Mouse (Mus musculus): ENCODE measurements around the gene Sh2d3c. TPM values are rescaled to one million over a fixed set of nuclear protein-coding genes. Genes with fewer than 3 reads are reported as not detected.

The Sh2d3c gene
- total and polyA plus RNA-seq, 3 experiments = 0.35 to 0.98 TPM; not detected in 1

GRCm38 (mm10) chr2:32692496-32692895 is 28.4 kb upstream of the Sh2d3c start:
- TF ChIP-seq GATA1 (IDR thresholded peaks at IDR 0.05; ENCODE audit: borderline replicate concordance, low read length) = no peak
- TF ChIP-seq GATA2 (IDR thresholded peaks at IDR 0.05; ENCODE audit: borderline replicate concordance, low read depth, low read length) = no peak
- TF ChIP-seq TAL1 (conservative IDR thresholded peaks at IDR 0.05; ENCODE audit: low read depth, low read length) = no peak
- no peak for TF ChIP-seq POLR2AphosphoS5 (IDR thresholded peaks at IDR 0.05; ENCODE audit: insufficient replicate concordance, low read depth, low read length)
- no peak for TF ChIP-seq CTCF (IDR thresholded peaks at IDR 0.05; ENCODE audit: low read depth, low read length)
- Histone ChIP-seq H3K4me3 (ENCODE audit: low read depth, low read length) (peak overlapping the region; percentile 93; the same call in 1 of the 2 replicates), H3K36me3 (replicated peaks) (peaks cover 50% of the 10 kb centered on the region), H3K27me3 (ENCODE audit: insufficient read depth, low read length) (no peaks in the 10 kb centered on the region), H3K9me3 (replicated peaks) (no peaks in the 10 kb centered on the region), H3K4me1 (ENCODE audit: insufficient read depth, low read depth, low read length) (peaks cover 43% of the 10 kb centered on the region)
- no peak for ATAC-seq (ENCODE audit: extremely low read depth, insufficient number of reproducible peaks, low FRiP score, poor library complexity, severe bottlenecking)
- DNase-seq (ENCODE audit: low spot score) = no peak

GRCm38 (mm10) chr2:32693282-32693681 is 27.6 kb upstream of the Sh2d3c start:
- peaks cover 43% of the 10 kb centered on the region for H3K4me1 ChIP-seq (ENCODE audit: insufficient read depth, low read depth, low read length)
- no peaks in the 10 kb centered on the region for H3K9me3 ChIP-seq (replicated peaks)
- TF ChIP-seq TAL1 (conservative IDR thresholded peaks at IDR 0.05; ENCODE audit: low read depth, low read length) (no peak), GATA2 (IDR thresholded peaks at IDR 0.05; ENCODE audit: borderline replicate concordance, low read depth, low read length) (no peak), CTCF (IDR thresholded peaks at IDR 0.05; ENCODE audit: low read depth, low read length) (no peak), POLR2AphosphoS5 (IDR thresholded peaks at IDR 0.05; ENCODE audit: insufficient replicate concordance, low read depth, low read length) (no peak), GATA1 (IDR thresholded peaks at IDR 0.05; ENCODE audit: borderline replicate concordance, low read length) (no peak)
- no peak for DNase-seq (ENCODE audit: low spot score)
- H3K27me3 ChIP-seq (ENCODE audit: insufficient read depth, low read length) = no peaks in the 10 kb centered on the region
- no peak for ATAC-seq (ENCODE audit: extremely low read depth, insufficient number of reproducible peaks, low FRiP score, poor library complexity, severe bottlenecking)
- H3K4me3 ChIP-seq (ENCODE audit: low read depth, low read length) = peak overlapping the region; percentile 93
- peaks cover 42% of the 10 kb centered on the region for H3K36me3 ChIP-seq (replicated peaks)

GRCm38 (mm10) chr2:32693823-32694411 is 26.9 kb upstream of the Sh2d3c start:
- Histone ChIP-seq H3K27me3 (ENCODE audit: insufficient read depth, low read length) (no peaks in the 10 kb centered on the region), H3K4me1 (ENCODE audit: insufficient read depth, low read depth, low read length) (peaks cover 43% of the 10 kb centered on the region), H3K36me3 (replicated peaks) (peaks cover 37% of the 10 kb centered on the region), H3K9me3 (replicated peaks) (no peaks in the 10 kb centered on the region), H3K4me3 (ENCODE audit: low read depth, low read length) (peak overlapping the region; percentile 93)
- ATAC-seq (ENCODE audit: extremely low read depth, insufficient number of reproducible peaks, low FRiP score, poor library complexity, severe bottlenecking) (peak; percentile 95), DNase-seq (ENCODE audit: low spot score) (peak; percentile 98)
- no peak for TF ChIP-seq GATA1 (IDR thresholded peaks at IDR 0.05; ENCODE audit: borderline replicate concordance, low read length)
- peak; percentile 73 for TF ChIP-seq CTCF (IDR thresholded peaks at IDR 0.05; ENCODE audit: low read depth, low read length)
- no peak for TF ChIP-seq TAL1 (conservative IDR thresholded peaks at IDR 0.05; ENCODE audit: low read depth, low read length)
- TF ChIP-seq GATA2 (IDR thresholded peaks at IDR 0.05; ENCODE audit: borderline replicate concordance, low read depth, low read length) = peak; percentile 99; the same call in 1 of the 2 replicates

- H3K9me3 ChIP-seq (replicated peaks) = no peaks in the 10 kb centered on the region
- TF ChIP-seq TAL1 (conservative IDR thresholded peaks at IDR 0.05; ENCODE audit: low read depth, low read length) = no peak
- no peak for TF ChIP-seq CTCF (IDR thresholded peaks at IDR 0.05; ENCODE audit: low read depth, low read length)
- TF ChIP-seq POLR2AphosphoS5 (IDR thresholded peaks at IDR 0.05; ENCODE audit: insufficient replicate concordance, low read depth, low read length) = no peak
- TF ChIP-seq GATA2 (IDR thresholded peaks at IDR 0.05; ENCODE audit: borderline replicate concordance, low read depth, low read length) = no peak
- no peak for TF ChIP-seq GATA1 (IDR thresholded peaks at IDR 0.05; ENCODE audit: borderline replicate concordance, low read length)
- H3K36me3 ChIP-seq (replicated peaks) = peaks cover 30% of the 10 kb centered on the region
- peak overlapping the region; percentile 93; the same call in 1 of the 2 replicates for H3K4me3 ChIP-seq (ENCODE audit: low read depth, low read length)
- DNase-seq (ENCODE audit: low spot score) = no peak
- no peaks in the 10 kb centered on the region for H3K27me3 ChIP-seq (ENCODE audit: insufficient read depth, low read length)
- H3K4me1 ChIP-seq (ENCODE audit: insufficient read depth, low read depth, low read length) = peaks cover 39% of the 10 kb centered on the region
- no peak for ATAC-seq (ENCODE audit: extremely low read depth, insufficient number of reproducible peaks, low FRiP score, poor library complexity, severe bottlenecking)
Measured at GRCm38 (mm10) chr2:32694691-32695090, 26.2 kb upstream of the Sh2d3c start.

- H3K4me3 ChIP-seq (ENCODE audit: low read depth, low read length) = no peak overlapping the region
- peaks cover 42% of the 10 kb centered on the region for H3K36me3 ChIP-seq (replicated peaks)
- H3K27me3 ChIP-seq (ENCODE audit: insufficient read depth, low read length) = no peaks in the 10 kb centered on the region
- no peaks in the 10 kb centered on the region for H3K9me3 ChIP-seq (replicated peaks)
- ATAC-seq (ENCODE audit: extremely low read depth, insufficient number of reproducible peaks, low FRiP score, poor library complexity, severe bottlenecking) (no peak), DNase-seq (ENCODE audit: low spot score) (no peak)
- H3K4me1 ChIP-seq (ENCODE audit: insufficient read depth, low read depth, low read length) = peaks cover 15% of the 10 kb centered on the region; the same call in 1 of the 2 replicates
- TF ChIP-seq GATA2 (IDR thresholded peaks at IDR 0.05; ENCODE audit: borderline replicate concordance, low read depth, low read length) = no peak
- no peak for TF ChIP-seq CTCF (IDR thresholded peaks at IDR 0.05; ENCODE audit: low read depth, low read length)
- no peak for TF ChIP-seq TAL1 (conservative IDR thresholded peaks at IDR 0.05; ENCODE audit: low read depth, low read length)
- no peak for TF ChIP-seq POLR2AphosphoS5 (IDR thresholded peaks at IDR 0.05; ENCODE audit: insufficient replicate concordance, low read depth, low read length)
- TF ChIP-seq GATA1 (IDR thresholded peaks at IDR 0.05; ENCODE audit: borderline replicate concordance, low read length) = no peak
Measured at GRCm38 (mm10) chr2:32699680-32700079, 21.2 kb upstream of the Sh2d3c start.

- no peak for DNase-seq (ENCODE audit: low spot score)
- H3K9me3 ChIP-seq (replicated peaks) = no peaks in the 10 kb centered on the region
- TF ChIP-seq GATA1 (IDR thresholded peaks at IDR 0.05; ENCODE audit: borderline replicate concordance, low read length) = no peak
- no peak for TF ChIP-seq CTCF (IDR thresholded peaks at IDR 0.05; ENCODE audit: low read depth, low read length)
- TF ChIP-seq POLR2AphosphoS5 (IDR thresholded peaks at IDR 0.05; ENCODE audit: insufficient replicate concordance, low read depth, low read length) = no peak
- TF ChIP-seq GATA2 (IDR thresholded peaks at IDR 0.05; ENCODE audit: borderline replicate concordance, low read depth, low read length) = no peak
- no peak for TF ChIP-seq TAL1 (conservative IDR thresholded peaks at IDR 0.05; ENCODE audit: low read depth, low read length)
- H3K36me3 ChIP-seq (replicated peaks) = peaks cover 57% of the 10 kb centered on the region
- H3K4me1 ChIP-seq (ENCODE audit: insufficient read depth, low read depth, low read length) = peaks cover 13% of the 10 kb centered on the region; the same call in 1 of the 2 replicates
- no peak overlapping the region for H3K4me3 ChIP-seq (ENCODE audit: low read depth, low read length)
- no peak for ATAC-seq (ENCODE audit: extremely low read depth, insufficient number of reproducible peaks, low FRiP score, poor library complexity, severe bottlenecking)
- no peaks in the 10 kb centered on the region for H3K27me3 ChIP-seq (ENCODE audit: insufficient read depth, low read length)
Measured at GRCm38 (mm10) chr2:32700966-32701743, 19.7 kb upstream of the Sh2d3c start.

Measured in G1E (cell line).